Mouse (Mus musculus): ENCODE data around the gene Obp2a. TPM values are rescaled to one million over a fixed set of nuclear protein-coding genes. Genes with fewer than 3 reads are reported as not detected.

The Obp2a gene
- polyA plus RNA-seq, 1 experiment = not detected

GRCm38 (mm10) chr2:25666516-25666915, 33.3 kb upstream of the Obp2a start:
- no peak overlapping the region for H3K27ac ChIP-seq (ENCODE audit: insufficient read depth, low read length)
- H3K4me3 ChIP-seq (ENCODE audit: insufficient read depth, low read length) = no peak overlapping the region
- no peaks in the 10 kb centered on the region for H3K4me1 ChIP-seq (ENCODE audit: control insufficient read depth, insufficient read depth, low read length)
- TF ChIP-seq CTCF (IDR thresholded peaks at IDR 0.05; ENCODE audit: borderline replicate concordance, insufficient read depth, low read length) (no peak), POLR2A (IDR thresholded peaks at IDR 0.05; ENCODE audit: low read depth, low read length) (no peak)

- TF ChIP-seq POLR2A (IDR thresholded peaks at IDR 0.05; ENCODE audit: low read depth, low read length) (no peak), CTCF (IDR thresholded peaks at IDR 0.05; ENCODE audit: borderline replicate concordance, insufficient read depth, low read length) (no peak)
These were observed 23.4 kb upstream of the Obp2a start, which contains the start of gene Lcn6 for GRCm38 (mm10) chr2:25676486-25676885. Gene Lcn6 (plus strand): TSS chr2:25676786.

GRCm38 (mm10) chr2:25679559-25679958, 20.3 kb upstream of the Obp2a start:
- no peak overlapping the region for H3K4me3 ChIP-seq (ENCODE audit: insufficient read depth, low read length)
- H3K4me1 ChIP-seq (ENCODE audit: control insufficient read depth, insufficient read depth, low read length) = no peaks in the 10 kb centered on the region
- no peak for TF ChIP-seq CTCF (IDR thresholded peaks at IDR 0.05; ENCODE audit: borderline replicate concordance, insufficient read depth, low read length)
- TF ChIP-seq POLR2A (IDR thresholded peaks at IDR 0.05; ENCODE audit: low read depth, low read length) = no peak
- H3K27ac ChIP-seq (ENCODE audit: insufficient read depth, low read length) = no peak overlapping the region

More at GRCm38 (mm10) chr2:25676486-25676885, 23.4 kb upstream of the Obp2a start, which contains the start of gene Lcn6:
- Histone ChIP-seq H3K4me1 (ENCODE audit: control insufficient read depth, insufficient read depth, low read length) (no peaks in the 10 kb centered on the region), H3K4me3 (ENCODE audit: insufficient read depth, low read length) (no peak within 1 kb of the TSS), H3K27ac (ENCODE audit: insufficient read depth, low read length) (no peak within 1 kb of the TSS)

- no peak within 1 kb of the TSS for H3K27ac ChIP-seq (ENCODE audit: insufficient read depth, low read length)
- no peaks in the 10 kb centered on the region for H3K4me1 ChIP-seq (ENCODE audit: control insufficient read depth, insufficient read depth, low read length)
- TF ChIP-seq POLR2A (IDR thresholded peaks at IDR 0.05; ENCODE audit: low read depth, low read length) = no peak
- TF ChIP-seq CTCF (IDR thresholded peaks at IDR 0.05; ENCODE audit: borderline replicate concordance, insufficient read depth, low read length) = no peak
- H3K4me3 ChIP-seq (ENCODE audit: insufficient read depth, low read length) = no peak within 1 kb of the TSS
These were observed 17.4 kb upstream of the Obp2a start, which contains the start of gene Lcn10 for GRCm38 (mm10) chr2:25682426-25682825. Gene Lcn10 (plus strand): TSS chr2:25682726.

GRCm38 (mm10) chr2:25686941-25687340, 12.9 kb upstream of the Obp2a start:
- no peaks in the 10 kb centered on the region for H3K4me1 ChIP-seq (ENCODE audit: control insufficient read depth, insufficient read depth, low read length)
- no peak for TF ChIP-seq POLR2A (IDR thresholded peaks at IDR 0.05; ENCODE audit: low read depth, low read length)
- no peak for TF ChIP-seq CTCF (IDR thresholded peaks at IDR 0.05; ENCODE audit: borderline replicate concordance, insufficient read depth, low read length)
- H3K27ac ChIP-seq (ENCODE audit: insufficient read depth, low read length) = no peak overlapping the region
- H3K4me3 ChIP-seq (ENCODE audit: insufficient read depth, low read length) = no peak overlapping the region

- no peaks in the 10 kb centered on the region for H3K4me1 ChIP-seq (ENCODE audit: control insufficient read depth, insufficient read depth, low read length)
- no peak overlapping the region for H3K4me3 ChIP-seq (ENCODE audit: insufficient read depth, low read length)
- TF ChIP-seq POLR2A (IDR thresholded peaks at IDR 0.05; ENCODE audit: low read depth, low read length) (no peak), CTCF (IDR thresholded peaks at IDR 0.05; ENCODE audit: borderline replicate concordance, insufficient read depth, low read length) (peak; percentile 33; the same call in 1 of the 2 replicates)
- no peak overlapping the region for H3K27ac ChIP-seq (ENCODE audit: insufficient read depth, low read length)
These were observed 5.2 kb upstream of the Obp2a start for GRCm38 (mm10) chr2:25694605-25695004.

- no peak overlapping the region for H3K4me3 ChIP-seq (ENCODE audit: insufficient read depth, low read length)
- H3K27ac ChIP-seq (ENCODE audit: insufficient read depth, low read length) = no peak overlapping the region
- no peaks in the 10 kb centered on the region for H3K4me1 ChIP-seq (ENCODE audit: control insufficient read depth, insufficient read depth, low read length)
- TF ChIP-seq POLR2A (IDR thresholded peaks at IDR 0.05; ENCODE audit: low read depth, low read length) = no peak
- TF ChIP-seq CTCF (IDR thresholded peaks at IDR 0.05; ENCODE audit: borderline replicate concordance, insufficient read depth, low read length) = no peak
These were observed 2.9 kb upstream of the Obp2a start for GRCm38 (mm10) chr2:25696951-25697350.

GRCm38 (mm10) chr2:25698696-25699095, 1.1 kb upstream of the Obp2a start:
- TF ChIP-seq CTCF (IDR thresholded peaks at IDR 0.05; ENCODE audit: borderline replicate concordance, insufficient read depth, low read length) = no peak
- no peak for TF ChIP-seq POLR2A (IDR thresholded peaks at IDR 0.05; ENCODE audit: low read depth, low read length)
- H3K4me1 ChIP-seq (ENCODE audit: control insufficient read depth, insufficient read depth, low read length) = no peaks in the 10 kb centered on the region
- H3K4me3 ChIP-seq (ENCODE audit: insufficient read depth, low read length) = no peak overlapping the region
- H3K27ac ChIP-seq (ENCODE audit: insufficient read depth, low read length) = no peak overlapping the region

GRCm38 (mm10) chr2:25701001-25701400, 1.2 kb downstream of the Obp2a start:
- Histone ChIP-seq H3K4me3 (ENCODE audit: insufficient read depth, low read length) (no peak overlapping the region), H3K27ac (ENCODE audit: insufficient read depth, low read length) (no peak overlapping the region), H3K4me1 (ENCODE audit: control insufficient read depth, insufficient read depth, low read length) (no peaks in the 10 kb centered on the region)
- no peak for TF ChIP-seq CTCF (IDR thresholded peaks at IDR 0.05; ENCODE audit: borderline replicate concordance, insufficient read depth, low read length)
- no peak for TF ChIP-seq POLR2A (IDR thresholded peaks at IDR 0.05; ENCODE audit: low read depth, low read length)

- H3K4me3 ChIP-seq (ENCODE audit: insufficient read depth, low read length) = no peak overlapping the region
- H3K4me1 ChIP-seq (ENCODE audit: control insufficient read depth, insufficient read depth, low read length) = no peaks in the 10 kb centered on the region
- TF ChIP-seq POLR2A (IDR thresholded peaks at IDR 0.05; ENCODE audit: low read depth, low read length) (no peak), CTCF (IDR thresholded peaks at IDR 0.05; ENCODE audit: borderline replicate concordance, insufficient read depth, low read length) (no peak)
- H3K27ac ChIP-seq (ENCODE audit: insufficient read depth, low read length) = no peak overlapping the region
These were observed 3.9 kb downstream of the Obp2a start for GRCm38 (mm10) chr2:25703706-25704105.

Measured in embryonic fibroblast, embryonic 13.5 days (primary cell).